9 mouse cellular contexts compared by ENCODE assay signal in genomic region chr6:116428282-116428681, GRCm38 (mm10). TPM values are rescaled to one million over a fixed set of nuclear protein-coding genes. Genes with fewer than 3 reads are reported as not detected.
DNase-seq lines count a peak whose midpoint lies in the region; ATAC-seq and TF ChIP-seq lines count a peak whose summit lies in the region.
"Had no signal": no experiment of that assay in that cellular context is flagged by ENCODE, and none has a peak within 500 bp of the region (broad histone marks: within the 10 kb centered on the region; RNA-seq: fewer than 3 reads in every experiment).

No protein-coding gene starts in this region.

- no peaks in the 10 kb centered on the region for H3K27me3 ChIP-seq in heart, postnatal 0 days (ENCODE audit: control insufficient read depth, insufficient read depth, low read length)
- no peaks in the 10 kb centered on the region for H3K27me3 ChIP-seq in heart, embryonic 11.5 days (ENCODE audit: control insufficient read depth, insufficient read depth, low read length)
- no peaks in the 10 kb centered on the region for H3K27me3 ChIP-seq in neural tube, embryonic 15.5 days (replicated peaks)
- H3K27me3 ChIP-seq: embryonic facial prominence, embryonic 12.5 days had no signal

- no peaks in the 10 kb centered on the region for H3K9me3 ChIP-seq in heart, postnatal 0 days (replicated peaks; ENCODE audit: control insufficient read depth, low read length)
- H3K9me3 ChIP-seq in heart, embryonic 11.5 days (replicated peaks; ENCODE audit: control insufficient read depth, low read length): 0 out of 2 replicates have a peak, but pooled peaks cover 3% of the 10 kb centered on the region
- 0 out of 2 replicates have a peak, but pooled peaks cover 4% of the 10 kb centered on the region for H3K9me3 ChIP-seq in neural tube, embryonic 15.5 days (replicated peaks)

- no peak for TF ChIP-seq POLR2A in bone marrow macrophage, adult 2 months (IDR thresholded peaks at IDR 0.05; ENCODE audit: borderline replicate concordance, low read depth, low read length)

- no peak; the same call in 1 of the 2 replicates for ATAC-seq in heart, postnatal 0 days (ENCODE audit: insufficient read depth, low read depth)
- no peak for ATAC-seq in heart, embryonic 11.5 days (replicated peaks; ENCODE audit: insufficient number of reproducible peaks, low FRiP score, low TSS enrichment)
- peak; percentile 84 for ATAC-seq in megakaryocyte-erythroid progenitor cell, adult 5-6 weeks (replicated peaks; ENCODE audit: low FRiP score, low TSS enrichment, poor library complexity, severe bottlenecking)
- no peak for ATAC-seq in neural tube, embryonic 15.5 days (ENCODE audit: low FRiP score)

- peak; percentile 69 for TF ChIP-seq CTCF in heart, postnatal 0 days (IDR thresholded peaks at IDR 0.05; ENCODE audit: low read depth)
- peak; percentile 60 for TF ChIP-seq CTCF in bone marrow macrophage, adult 2 months (IDR thresholded peaks at IDR 0.05; ENCODE audit: low read depth, low read length)

- no peak overlapping the region for H3K9ac ChIP-seq in heart, postnatal 0 days (replicated peaks; ENCODE audit: low read depth, low read length)
- H3K9ac ChIP-seq in heart, embryonic 11.5 days (ENCODE audit: low read depth, low read length): no peak overlapping the region
- H3K9ac ChIP-seq in neural tube, embryonic 15.5 days (replicated peaks): no peak overlapping the region
- H3K9ac ChIP-seq: embryonic facial prominence, embryonic 12.5 days had no signal

- no peak overlapping the region for H3K27ac ChIP-seq in heart, postnatal 0 days (ENCODE audit: low read depth)
- no peak overlapping the region for H3K27ac ChIP-seq in heart, embryonic 11.5 days (ENCODE audit: low read depth, low read length)
- no peak overlapping the region for H3K27ac ChIP-seq in bone marrow macrophage, adult 2 months (ENCODE audit: insufficient read depth, low read depth, low read length)
- H3K27ac ChIP-seq in neural tube, embryonic 15.5 days (replicated peaks): no peak overlapping the region
- H3K27ac ChIP-seq: embryonic facial prominence, embryonic 12.5 days had no signal

- TF ChIP-seq EP300 in heart, postnatal 0 days (IDR thresholded peaks at IDR 0.05; ENCODE audit: low read depth): no peak

- DNase-seq in heart, postnatal 0 days (ENCODE audit: low spot score): no peak
- DNase-seq in lung, postnatal 36 days: peak; percentile 11
- no peak for DNase-seq in lung, postnatal 10 days
- no peak for DNase-seq in right cerebral cortex, postnatal 4 days

- no peak overlapping the region for H3K4me2 ChIP-seq in heart, postnatal 0 days (ENCODE audit: low read depth, low read length)
- no peak overlapping the region for H3K4me2 ChIP-seq in heart, embryonic 11.5 days
- H3K4me2 ChIP-seq in neural tube, embryonic 15.5 days: no peak overlapping the region
- H3K4me2 ChIP-seq: embryonic facial prominence, embryonic 12.5 days had no signal

- 50% methylated on average over 5 of the region's 5 CpGs for WGBS in heart, postnatal 0 days
- WGBS in heart, embryonic 11.5 days (ENCODE audit: insufficient replicate concordance): 57% methylated on average over 5 of the region's 5 CpGs
- 69% methylated on average over 5 of the region's 5 CpGs for WGBS in neural tube, embryonic 15.5 days

- H3K4me3 ChIP-seq in heart, postnatal 0 days (ENCODE audit: low read depth, low read length): no peak overlapping the region
- H3K4me3 ChIP-seq in heart, embryonic 11.5 days (ENCODE audit: low read depth, low read length): no peak overlapping the region
- H3K4me3 ChIP-seq in bone marrow macrophage, adult 2 months (ENCODE audit: insufficient read depth, low read length): no peak overlapping the region
- no peak overlapping the region for H3K4me3 ChIP-seq in neural tube, embryonic 15.5 days (replicated peaks)
- H3K4me3 ChIP-seq: embryonic facial prominence, embryonic 12.5 days had no signal

- H3K36me3 ChIP-seq in heart, postnatal 0 days (replicated peaks; ENCODE audit: control insufficient read depth, insufficient read depth, low read length): no peaks in the 10 kb centered on the region
- no peaks in the 10 kb centered on the region; the same call in 1 of the 2 replicates for H3K36me3 ChIP-seq in heart, embryonic 11.5 days (ENCODE audit: control insufficient read depth, insufficient read depth, low read length)
- H3K36me3 ChIP-seq in neural tube, embryonic 15.5 days: no peaks in the 10 kb centered on the region
- H3K36me3 ChIP-seq: embryonic facial prominence, embryonic 12.5 days had no signal

- no peaks in the 10 kb centered on the region for H3K4me1 ChIP-seq in heart, postnatal 0 days (ENCODE audit: control insufficient read depth, insufficient read depth)
- H3K4me1 ChIP-seq in heart, embryonic 11.5 days (ENCODE audit: control insufficient read depth, insufficient read depth, low read length): peaks cover 4% of the 10 kb centered on the region
- H3K4me1 ChIP-seq in bone marrow macrophage, adult 2 months (ENCODE audit: control insufficient read depth, insufficient read depth, low read length): 0 out of 2 replicates have a peak, but pooled peaks cover 3% of the 10 kb centered on the region
- no peaks in the 10 kb centered on the region for H3K4me1 ChIP-seq in neural tube, embryonic 15.5 days
- H3K4me1 ChIP-seq: embryonic facial prominence, embryonic 12.5 days had no signal

RNA-seq across cellular contexts. Expression of gene Alox5, which starts 32.7 kb away (rescaled TPM):
- 5.6 and 14.1 TPM in 2 replicates for total RNA-seq in heart, postnatal 0 days (2014; rRNA removed; ENCODE audit: low replicate concordance)
- 3.9 and 4.5 TPM in 2 replicates for polyA plus RNA-seq in heart, postnatal 0 days (2015; fragmentation: Nextera tagmentation; extraction: Ambion mirVana)
- 2.7 and 4.3 TPM in 2 replicates for polyA plus RNA-seq in heart, embryonic 11.5 days (2014; fragmentation: Nextera tagmentation; extraction: Ambion mirVana)
- polyA plus RNA-seq in bone marrow macrophage, adult 2 months (2012; ENCODE audit: insufficient read depth, insufficient read length, missing spikeins): 43.6 and 46.3 TPM in 2 replicates
- total RNA-seq in megakaryocyte-erythroid progenitor cell, adult 5-6 weeks (2014; fragmentation: Nextera tagmentation): 3.2 and 4.4 TPM in 2 replicates
- total RNA-seq in megakaryocyte-erythroid progenitor cell, adult 5-6 weeks (2017): 4.2 and 5.7 TPM in 2 replicates
- polyA plus RNA-seq in neural tube, embryonic 15.5 days (2015; fragmentation: Nextera tagmentation; extraction: Ambion mirVana): 0.82 and 0.95 TPM in 2 replicates
